Mouse (Mus musculus) erythroblast, embryonic 14.5 days (primary cell): ENCODE data around the gene Tcea3. TPM values are rescaled to one million over a fixed set of nuclear protein-coding genes. Genes with fewer than 3 reads are reported as not detected.

Source experiments
- H3K27me3 ChIP-seq: 2 replicates; pipeline ENCODE4 v1.6.1; 2012; ENCODE audit warnings: inconsistent platforms; ENCODE audit not compliant: control insufficient read depth
- H3K36me3 ChIP-seq: 2 replicates; pipeline ENCODE4 v1.6.1; 2012; ENCODE audit warnings: mild to moderate bottlenecking, inconsistent platforms; ENCODE audit not compliant: control insufficient read depth
- H3K4me1 ChIP-seq: 2 replicates; pipeline ENCODE4 v1.6.1; 2012; ENCODE audit warnings: inconsistent platforms; ENCODE audit not compliant: control insufficient read depth
- H3K4me3 ChIP-seq: replicated peaks from 2 replicates; pipeline ENCODE3; 2012; ENCODE audit warnings: moderate library complexity, mild to moderate bottlenecking, inconsistent platforms
- H3K9me3 ChIP-seq: 2 replicates; pipeline ENCODE4 v1.6.1; 2012; ENCODE audit warnings: low read length, inconsistent platforms, mixed read lengths; ENCODE audit not compliant: control insufficient read depth
- GATA1 ChIP-seq: IDR thresholded peaks from 2 replicates; pipeline ENCODE4 v1.6.1; 2012; ENCODE audit warnings: low read length, inconsistent platforms, mixed read lengths
- TAL1 ChIP-seq: IDR thresholded peaks from 3 replicates; pipeline ENCODE4 v1.6.1; 2012; ENCODE audit warnings: low read length, inconsistent platforms, mixed read lengths
- polyA plus RNA-seq: library from polyadenylated mRNA; stranded (reverse); fragments of >175 nt; gene quantifications from 2 replicates; pipeline ENCODE4 v1.2.3, GENCODE M21; 2012

Tcea3 gene
- polyA plus RNA-seq, 1 experiment: not detected

DNA sequence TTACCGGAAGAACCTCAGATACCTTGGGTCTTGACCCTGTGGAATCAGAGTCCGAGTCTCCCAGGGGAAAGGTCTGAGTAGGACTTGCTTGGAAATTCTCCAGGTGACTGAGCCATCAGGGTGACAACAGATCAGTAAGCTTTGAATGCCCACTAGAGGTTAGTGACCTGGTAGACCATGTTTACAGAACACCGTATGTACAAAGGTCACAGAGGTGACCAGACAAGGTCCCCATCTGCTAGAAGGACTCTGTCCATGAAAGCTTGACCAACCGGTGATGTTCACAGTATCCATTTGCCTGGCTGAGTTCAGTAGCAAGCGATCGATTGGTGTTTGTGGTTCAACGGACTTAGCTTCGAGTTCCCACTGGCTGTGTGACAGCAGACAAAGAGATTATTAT is 32.7 kb upstream of the Tcea3 start:
- Histone ChIP-seq H3K9me3 (no peaks in the 10 kb centered on the region), H3K4me3 (no peak overlapping the region), H3K27me3 (peaks cover 47% of the 10 kb centered on the region), H3K4me1 (no peaks in the 10 kb centered on the region), H3K36me3 (no peaks in the 10 kb centered on the region)
- TF ChIP-seq TAL1: no peak
- TF ChIP-seq GATA1: no peak

DNA sequence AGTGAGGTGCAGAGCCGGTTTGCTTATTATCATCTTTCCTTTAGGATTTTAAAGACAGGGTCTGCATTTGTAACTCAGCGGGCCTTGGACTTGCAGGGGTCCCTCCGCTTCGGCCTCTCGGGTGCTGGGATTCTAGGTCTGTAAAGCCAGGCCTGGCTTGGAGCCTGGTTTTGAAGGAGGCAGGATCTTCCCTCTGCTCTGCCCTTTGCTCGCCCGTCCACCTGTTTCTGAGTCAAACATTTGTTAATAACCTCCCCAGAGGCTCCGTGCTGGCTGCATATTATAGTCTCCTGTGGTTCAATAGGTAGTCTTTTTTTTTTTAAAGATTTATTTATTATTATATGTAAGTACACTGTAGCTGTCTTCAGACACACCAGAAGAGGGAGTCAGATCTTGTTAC is 32.0 kb upstream of the Tcea3 start:
- Histone ChIP-seq H3K4me3 (no peak overlapping the region), H3K36me3 (no peaks in the 10 kb centered on the region), H3K4me1 (no peaks in the 10 kb centered on the region), H3K27me3 (peaks cover 47% of the 10 kb centered on the region), H3K9me3 (no peaks in the 10 kb centered on the region)
- no peak for TF ChIP-seq GATA1
- no peak for TF ChIP-seq TAL1

DNA sequence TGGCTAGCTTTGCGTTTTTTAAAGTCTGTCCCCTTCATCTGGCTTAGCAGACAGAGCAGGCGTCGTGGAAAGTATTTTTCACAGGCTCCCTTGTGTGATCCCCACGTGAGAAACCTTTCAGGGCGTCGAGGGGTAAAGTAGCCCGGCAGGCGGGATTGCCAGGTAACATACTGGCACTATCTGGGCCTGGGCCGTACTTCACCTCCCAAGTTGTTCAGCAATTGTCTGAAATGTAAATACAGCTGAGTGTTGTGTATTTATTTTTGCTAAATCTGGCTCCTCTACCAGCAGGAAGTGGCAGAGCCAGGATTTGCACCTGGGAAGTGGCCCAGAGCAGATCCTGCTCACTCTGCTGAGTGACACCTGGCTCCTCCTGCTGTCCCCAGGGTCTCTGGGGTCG is 30.5 kb upstream of the Tcea3 start:
- Histone ChIP-seq H3K27me3 (peaks cover 53% of the 10 kb centered on the region), H3K36me3 (no peaks in the 10 kb centered on the region), H3K4me1 (no peaks in the 10 kb centered on the region), H3K4me3 (no peak overlapping the region), H3K9me3 (no peaks in the 10 kb centered on the region)
- TF ChIP-seq GATA1 (no peak), TAL1 (no peak)

DNA sequence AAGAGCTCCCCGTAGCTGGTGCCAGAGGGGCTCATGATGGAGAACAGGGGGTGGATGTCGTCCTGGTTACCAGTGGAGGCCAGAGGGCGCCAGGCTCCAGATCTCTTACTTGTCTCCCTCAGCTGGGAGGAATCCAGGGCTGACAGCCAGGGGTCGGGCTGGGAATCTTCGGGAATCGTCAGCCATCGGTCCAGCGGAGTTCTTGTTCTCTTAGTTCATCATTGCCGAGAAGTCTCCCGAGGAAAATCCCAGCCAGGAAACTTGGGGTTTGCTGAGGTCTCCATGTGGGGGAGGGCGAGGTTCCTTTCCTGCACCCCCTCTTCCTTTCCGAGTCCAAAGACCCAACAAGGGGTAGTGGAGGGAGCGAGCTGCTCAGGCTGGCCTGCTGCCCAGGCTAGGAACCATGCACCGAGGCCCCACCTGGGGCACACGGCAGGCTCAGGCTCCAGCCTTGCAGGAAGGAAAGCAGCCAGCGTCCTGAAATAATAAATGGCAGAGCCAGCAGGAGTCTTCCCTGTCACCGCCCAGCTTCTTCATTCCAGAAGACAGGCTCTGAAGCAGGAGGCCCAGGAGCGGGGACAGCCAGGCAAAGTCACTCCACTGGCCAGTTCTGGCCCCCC is 28.8 kb upstream of the Tcea3 start:
- no peaks in the 10 kb centered on the region for H3K9me3 ChIP-seq
- no peak for TF ChIP-seq GATA1
- no peak for TF ChIP-seq TAL1
- H3K36me3 ChIP-seq: no peaks in the 10 kb centered on the region
- H3K4me3 ChIP-seq: no peak overlapping the region
- H3K4me1 ChIP-seq: no peaks in the 10 kb centered on the region
- peaks cover 53% of the 10 kb centered on the region for H3K27me3 ChIP-seq

DNA sequence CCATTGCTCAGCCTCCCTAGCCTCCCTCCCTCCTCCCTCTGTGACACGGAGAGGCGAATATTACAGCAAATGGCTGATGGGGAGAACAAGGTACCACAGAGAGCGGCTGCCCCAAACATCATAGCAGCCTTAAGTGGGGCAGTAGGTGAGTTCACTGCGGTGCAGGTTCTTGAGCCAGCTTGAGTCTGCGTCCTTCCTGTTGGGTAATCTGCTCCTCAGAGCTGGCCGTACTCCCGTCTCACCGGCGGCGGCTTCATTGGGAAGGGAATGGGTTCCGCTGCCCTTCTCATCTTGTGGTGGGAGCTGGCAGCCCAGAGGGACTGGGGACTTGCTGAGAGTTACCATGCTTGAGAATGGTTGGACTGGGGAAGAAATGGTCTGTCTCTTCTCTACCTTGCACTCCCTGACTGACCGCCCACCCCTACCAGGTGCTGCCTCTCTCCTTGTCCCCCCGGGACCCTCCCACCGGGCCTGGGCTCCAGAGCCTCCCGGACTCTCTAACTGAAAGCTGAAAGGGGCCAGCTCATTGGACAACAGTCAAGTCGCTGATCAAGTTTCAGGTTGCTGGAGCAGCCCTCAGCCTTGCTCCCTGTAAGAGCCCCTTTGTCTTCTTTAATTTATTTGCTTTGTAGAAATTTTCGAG is 27.3 kb upstream of the Tcea3 start:
- no peaks in the 10 kb centered on the region for H3K9me3 ChIP-seq
- no peaks in the 10 kb centered on the region for H3K4me1 ChIP-seq
- peaks cover 51% of the 10 kb centered on the region for H3K27me3 ChIP-seq
- H3K4me3 ChIP-seq: no peak overlapping the region
- TF ChIP-seq TAL1 (no peak), GATA1 (no peak)
- H3K36me3 ChIP-seq: no peaks in the 10 kb centered on the region

DNA sequence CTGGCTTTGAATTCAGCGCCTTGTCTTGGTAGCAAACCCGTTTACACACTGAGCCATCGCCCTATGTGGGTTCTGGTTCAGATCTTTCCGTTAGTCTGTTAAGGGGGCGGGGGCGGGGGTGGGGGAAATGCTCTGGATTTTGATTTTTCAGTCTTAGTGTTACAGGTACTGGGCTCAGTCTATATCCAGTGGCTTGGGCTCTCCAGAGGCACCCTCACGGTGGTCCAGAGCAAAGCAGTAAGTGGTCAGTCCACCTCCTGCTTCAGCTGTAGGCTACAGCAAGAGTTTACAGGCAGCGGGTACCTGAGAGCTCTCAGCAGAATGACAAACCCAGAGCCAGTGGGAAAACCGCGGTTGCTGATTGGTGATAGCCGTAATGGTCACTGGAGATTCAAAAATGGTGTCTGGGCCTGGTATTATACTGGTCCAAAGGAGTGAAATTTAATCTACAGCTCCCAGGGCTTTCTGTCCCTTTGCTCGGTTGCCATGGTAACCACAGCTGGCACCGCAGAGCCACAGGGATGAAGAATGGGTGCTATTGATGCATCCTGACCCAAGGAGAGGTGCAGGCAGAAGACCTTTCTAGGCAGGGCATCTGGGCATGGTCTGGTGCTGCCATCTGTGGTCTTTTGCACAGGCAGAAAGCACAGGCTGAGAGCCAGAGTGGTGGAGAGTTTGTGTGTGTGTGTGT is 23.8 kb upstream of the Tcea3 start:
- Histone ChIP-seq H3K4me3 (no peak overlapping the region), H3K4me1 (no peaks in the 10 kb centered on the region), H3K9me3 (no peaks in the 10 kb centered on the region), H3K36me3 (no peaks in the 10 kb centered on the region; the same call in 1 of the 2 replicates), H3K27me3 (peaks cover 30% of the 10 kb centered on the region)
- TF ChIP-seq TAL1: no peak

DNA sequence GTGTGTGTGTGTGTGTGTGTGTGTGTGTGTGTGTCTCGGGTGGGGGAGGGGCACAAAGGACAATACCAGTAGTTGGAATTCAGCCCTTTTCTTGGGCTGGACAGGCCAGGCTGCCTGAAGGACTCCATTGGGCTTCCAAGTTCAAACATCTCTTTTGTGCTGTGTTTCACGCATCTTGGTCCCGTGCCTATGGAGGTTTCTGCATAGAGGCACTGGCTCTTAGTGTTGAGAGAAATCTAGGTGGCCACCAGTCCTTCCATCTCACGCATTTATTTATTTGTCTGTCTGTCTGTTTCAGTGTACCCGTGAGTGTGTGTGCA is 23.3 kb upstream of the Tcea3 start:
- TF ChIP-seq GATA1 (no peak), TAL1 (no peak)
- Histone ChIP-seq H3K9me3 (no peaks in the 10 kb centered on the region), H3K4me1 (no peaks in the 10 kb centered on the region), H3K27me3 (peaks cover 25% of the 10 kb centered on the region), H3K4me3 (no peak overlapping the region), H3K36me3 (no peaks in the 10 kb centered on the region; the same call in 1 of the 2 replicates)

DNA sequence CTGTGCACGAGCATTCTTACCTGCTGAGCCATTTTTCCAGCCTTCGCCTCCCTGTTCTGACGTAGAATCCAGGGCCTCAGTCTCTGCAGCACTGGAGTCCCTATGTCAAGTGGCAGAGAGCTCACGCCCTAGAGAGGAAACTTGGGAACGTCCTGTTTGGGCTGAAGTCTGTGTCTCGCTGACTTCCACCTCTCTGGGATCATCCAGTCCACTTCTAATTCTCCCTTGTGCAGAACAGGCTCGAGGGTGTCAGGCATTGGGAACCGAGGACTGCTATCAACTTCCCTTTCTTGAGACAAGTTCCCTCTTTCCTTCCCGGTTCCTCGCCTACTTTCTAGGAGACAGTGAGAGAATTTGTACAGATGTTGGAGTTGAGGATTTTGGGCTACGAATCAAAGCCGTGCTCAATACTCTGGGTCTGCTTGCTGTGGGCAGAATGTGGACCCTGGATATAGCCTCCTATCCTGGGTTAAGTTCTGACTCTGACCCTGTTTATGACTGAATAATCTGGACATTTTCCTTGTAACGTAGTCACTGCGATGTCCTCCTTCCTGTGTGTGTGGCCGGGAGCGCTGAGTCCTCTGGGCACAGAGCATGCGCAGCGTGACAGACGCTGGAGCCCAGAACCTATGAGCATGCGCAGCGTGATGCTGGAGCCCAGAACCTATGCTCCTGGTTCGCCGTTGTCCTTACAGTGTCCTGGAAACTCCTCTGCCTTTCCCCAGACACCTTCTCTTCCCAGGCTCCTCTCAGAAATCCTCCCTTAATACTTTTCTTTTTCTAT is 22.7 kb upstream of the Tcea3 start:
- H3K4me1 ChIP-seq: no peaks in the 10 kb centered on the region
- no peaks in the 10 kb centered on the region; the same call in 1 of the 2 replicates for H3K36me3 ChIP-seq
- H3K4me3 ChIP-seq: no peak overlapping the region
- TF ChIP-seq TAL1: no peak
- no peak for TF ChIP-seq GATA1
- no peaks in the 10 kb centered on the region for H3K9me3 ChIP-seq
- H3K27me3 ChIP-seq: peaks cover 19% of the 10 kb centered on the region

DNA sequence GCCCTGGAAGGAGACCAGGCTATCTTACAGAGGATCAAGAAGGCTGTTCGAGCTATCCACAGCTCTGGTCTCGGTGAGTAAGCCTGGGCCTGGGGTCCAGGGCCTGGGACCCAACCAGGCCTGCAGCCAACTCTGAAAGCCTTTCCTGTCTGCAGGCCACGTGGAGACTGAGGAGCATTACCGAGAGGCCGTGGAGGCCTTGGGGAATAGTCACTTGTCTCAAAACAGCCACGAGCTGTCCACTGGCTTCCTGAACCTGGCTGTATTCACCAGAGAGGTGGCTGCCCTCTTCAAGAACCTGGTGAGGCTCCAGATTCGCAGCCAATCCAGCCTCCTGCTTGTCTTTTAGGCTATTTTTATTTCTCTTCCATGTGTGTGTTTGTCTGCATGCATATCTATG is 20.1 kb upstream of the Tcea3 start:
- H3K4me1 ChIP-seq: no peaks in the 10 kb centered on the region
- no peaks in the 10 kb centered on the region; the same call in 1 of the 2 replicates for H3K27me3 ChIP-seq
- no peak overlapping the region for H3K4me3 ChIP-seq

More for the DNA sequence above, 20.1 kb upstream of the Tcea3 start:
- TF ChIP-seq TAL1 (no peak), GATA1 (no peak)
- H3K9me3 ChIP-seq: no peaks in the 10 kb centered on the region
- H3K36me3 ChIP-seq: no peaks in the 10 kb centered on the region; the same call in 1 of the 2 replicates
